Mouse (Mus musculus) olfactory bulb, adult 2 months (tissue): Measurements from ENCODE around the gene Mctp1.

ENCODE experiments used
- CTCF ChIP-seq: fragments of 200-500 bp; IDR thresholded peaks from 2 replicates; pipeline ENCODE4 v1.5.1; 2012; ENCODE audit warnings: low read depth, mild to moderate bottlenecking, low read length, moderate library complexity; ENCODE audit not compliant: insufficient read depth
- POLR2A ChIP-seq: fragments of 200-500 bp; IDR thresholded peaks from 2 replicates; pipeline ENCODE4 v1.6.1; 2012; ENCODE audit warnings: mild to moderate bottlenecking, low read depth, low read length, moderate library complexity; ENCODE audit not compliant: insufficient read depth

GRCm38 (mm10) chr13:76638282-76638681, 253.9 kb downstream of the Mctp1 start:
- TF ChIP-seq CTCF (no peak), POLR2A (no peak)
